Mouse (Mus musculus) heart, adult 18-20 months (tissue): ENCODE data around the gene Ifitm10. TPM values are rescaled to one million over a fixed set of nuclear protein-coding genes. Genes with fewer than 3 reads are reported as not detected.

Experiments used
- total RNA-seq, 2 experiments: library from RNA; stranded (reverse); gene quantifications; 2 replicates each; pipeline ENCODE4 v1.2.3; 2021

Ifitm10 gene
- total RNA-seq, 2 experiments from 2014 or later: 2.0 to 2.2 TPM

Other genes with a start within 250 kb of the Ifitm10 start
- not detected for gene Gm39115, start 237.7 kb downstream of the Ifitm10 start, total RNA-seq
- gene Gm45337, start 229.1 kb downstream of the Ifitm10 start, total RNA-seq: not detected
- not detected for gene Gm29735, start 216.6 kb downstream of the Ifitm10 start, total RNA-seq
- gene Gm4553, start 208.0 kb downstream of the Ifitm10 start, total RNA-seq: not detected
- not detected for gene Krtap5-2, start 197.7 kb downstream of the Ifitm10 start, total RNA-seq
- not detected for gene Gm10153, start 183.4 kb downstream of the Ifitm10 start, total RNA-seq
- not detected for gene Krtap5-3, start 172.4 kb downstream of the Ifitm10 start, total RNA-seq
- not detected for gene Gm7579, start 161.9 kb downstream of the Ifitm10 start, total RNA-seq
- not detected for gene Krtap5-5, start 143.8 kb downstream of the Ifitm10 start, total RNA-seq
- not detected for gene Gm40460, start 132.7 kb downstream of the Ifitm10 start, total RNA-seq
- gene Gm2431, start 115.4 kb downstream of the Ifitm10 start, total RNA-seq: not detected
- gene Gm4559, start 99.4 kb downstream of the Ifitm10 start, total RNA-seq: not detected
- gene Krtap5-1, start 76.6 kb downstream of the Ifitm10 start, total RNA-seq: not detected
- gene Krtap5-4, start 70.2 kb downstream of the Ifitm10 start, total RNA-seq: not detected
- gene Gm49369, start 8.9 kb upstream of the Ifitm10 start, total RNA-seq: 1 to 10 TPM; 2.1 to 2.2 TPM
- gene Ctsd, start 14.3 kb upstream of the Ifitm10 start, total RNA-seq: 1,000 to 10,000 TPM in 1 of 2 experiments, 100 to 1,000 TPM in 1; 997 to 1,066 TPM
- not detected for gene Syt8, start 61.1 kb upstream of the Ifitm10 start, total RNA-seq
- 1 to 10 TPM; 1.8 to 2.6 TPM for gene Tnni2, start 68.1 kb upstream of the Ifitm10 start, total RNA-seq
- gene Lsp1, start 87.1 kb upstream of the Ifitm10 start, total RNA-seq: 10 to 100 TPM; 24.7 to 33.1 TPM
- gene Tnnt3, start 125.1 kb upstream of the Ifitm10 start, total RNA-seq: under 1 TPM in 1 of 2 experiments, not detected in 1; 0.67 TPM
- 10 to 100 TPM; 12.2 to 29.0 TPM for gene Mrpl23, start 158.9 kb upstream of the Ifitm10 start, total RNA-seq